Comparison of ENCODE assay signal across 8 mouse cellular contexts in genomic region chr17:33991788-33992664, GRCm38 (mm10). TPM values are rescaled to one million over a fixed set of nuclear protein-coding genes. Genes with fewer than 3 reads are reported as not detected.
DNase-seq lines count a peak whose midpoint lies in the region; ATAC-seq and TF ChIP-seq lines count a peak whose summit lies in the region.

No protein-coding gene starts in this region.

- no peaks in the 10 kb centered on the region for H3K27me3 ChIP-seq in hindbrain, postnatal 0 days (ENCODE audit: insufficient read depth, low read length)

- WGBS in hindbrain, postnatal 0 days: 32% methylated on average over 10 of the region's 10 CpGs

- H3K9ac ChIP-seq in hindbrain, postnatal 0 days (replicated peaks; ENCODE audit: low read length): no peak overlapping the region

- no peak overlapping the region for H3K4me3 ChIP-seq in hindbrain, postnatal 0 days (ENCODE audit: low read length)

- TF ChIP-seq CTCF in hindbrain, postnatal 0 days (IDR thresholded peaks at IDR 0.05; ENCODE audit: low read depth): peak; percentile 90

- H3K4me1 ChIP-seq in hindbrain, postnatal 0 days (ENCODE audit: insufficient read depth, low read length): no peaks in the 10 kb centered on the region

- H3K4me2 ChIP-seq in hindbrain, postnatal 0 days (ENCODE audit: low read depth, low read length): no peak overlapping the region

- no peaks in the 10 kb centered on the region for H3K36me3 ChIP-seq in hindbrain, postnatal 0 days (ENCODE audit: insufficient read depth, low read length)

- peak; percentile 62 for ATAC-seq in hindbrain, postnatal 0 days

- no peaks in the 10 kb centered on the region for H3K9me3 ChIP-seq in hindbrain, postnatal 0 days (ENCODE audit: low read length)

- intact Hi-C loops in gastrocnemius, postnatal 36 days (cut with DNase I): no loop called here

- peak; percentile 54 for DNase-seq in gastrocnemius, adult 18-20 months (ENCODE audit: low spot score)
- no peak for DNase-seq in gastrocnemius, postnatal 36 days
- DNase-seq in 3134 (ENCODE audit: extremely low read depth, insufficient read length, low spot score): peak; percentile 32
- peak; percentile 52 to 67 for DNase-seq in adrenal gland, adult 18-20 months (ENCODE audit: low spot score in 2 of 2)
- DNase-seq in embryo, embryonic 11 days: peak; percentile 88
- DNase-seq in hindbrain, postnatal 0 days (ENCODE audit: low spot score): peak; percentile 91
- DNase-seq in lung, postnatal 25 days (ENCODE audit: low spot score): peak; percentile 60
- peak; percentile 65 for DNase-seq in right cerebral cortex, postnatal 4 days

- no peak overlapping the region for H3K27ac ChIP-seq in hindbrain, postnatal 0 days

RNA-seq across cellular contexts. Expression of gene H2-K1, which starts 8.1 kb away (rescaled TPM):
- total RNA-seq in gastrocnemius, adult 18-20 months (2021): 10 to 100 TPM; 47.2 to 57.7 TPM
- total RNA-seq in gastrocnemius, postnatal 36 days (2021): 10 to 100 TPM; 25.6 to 32.9 TPM
- total RNA-seq in adrenal gland, adult 18-20 months (2021): 1,000 to 10,000 TPM in 1 of 2 experiments, 100 to 1,000 TPM in 1; 550 to 1,344 TPM
- 21.6 and 33.2 TPM in 2 replicates for total RNA-seq in hindbrain, postnatal 0 days (2014; rRNA removed)
- polyA plus RNA-seq in hindbrain, postnatal 0 days (2015; fragmentation: Nextera tagmentation; extraction: Ambion mirVana): 23.9 and 26.2 TPM in 2 replicates

RNA-seq across cellular contexts. Expression of gene Ring1, which starts 32.5 kb away (rescaled TPM):
- 10 to 100 TPM; 12.5 to 13.5 TPM for total RNA-seq in gastrocnemius, adult 18-20 months (2021)
- 10 to 100 TPM; 11.7 to 12.4 TPM for total RNA-seq in gastrocnemius, postnatal 36 days (2021)
- 10 to 100 TPM; 43.9 to 45.5 TPM for total RNA-seq in adrenal gland, adult 18-20 months (2021)
- total RNA-seq in hindbrain, postnatal 0 days (2014; rRNA removed): 19.1 and 22.1 TPM in 2 replicates
- 19.2 and 20.0 TPM in 2 replicates for polyA plus RNA-seq in hindbrain, postnatal 0 days (2015; fragmentation: Nextera tagmentation; extraction: Ambion mirVana)

RNA-seq across cellular contexts. Expression of gene H2-Ke6, which starts 35.8 kb away (rescaled TPM):
- total RNA-seq in gastrocnemius, adult 18-20 months (2021): 10 to 100 TPM; 80.3 to 82.1 TPM
- total RNA-seq in gastrocnemius, postnatal 36 days (2021): 10 to 100 TPM; 55.5 to 64.2 TPM
- total RNA-seq in adrenal gland, adult 18-20 months (2021): 100 to 1,000 TPM; 246 to 274 TPM
- 78.3 and 87.4 TPM in 2 replicates for total RNA-seq in hindbrain, postnatal 0 days (2014; rRNA removed)
- 74.9 and 78.9 TPM in 2 replicates for polyA plus RNA-seq in hindbrain, postnatal 0 days (2015; fragmentation: Nextera tagmentation; extraction: Ambion mirVana)

RNA-seq across cellular contexts. Expression of gene Rps18, which starts 36.2 kb away (rescaled TPM):
- 100 to 1,000 TPM; 367 to 381 TPM for total RNA-seq in gastrocnemius, adult 18-20 months (2021)
- 100 to 1,000 TPM; 282 to 369 TPM for total RNA-seq in gastrocnemius, postnatal 36 days (2021)
- 100 to 1,000 TPM; 672 to 676 TPM for total RNA-seq in adrenal gland, adult 18-20 months (2021)
- 1,180 and 1,309 TPM in 2 replicates for total RNA-seq in hindbrain, postnatal 0 days (2014; rRNA removed)
- polyA plus RNA-seq in hindbrain, postnatal 0 days (2015; fragmentation: Nextera tagmentation; extraction: Ambion mirVana): 904 and 918 TPM in 2 replicates

RNA-seq across cellular contexts. Expression of gene Vps52, which starts 36.4 kb away (rescaled TPM):
- total RNA-seq in gastrocnemius, adult 18-20 months (2021): 10 to 100 TPM; 29.6 to 33.5 TPM
- 10 to 100 TPM; 30.5 to 30.6 TPM for total RNA-seq in gastrocnemius, postnatal 36 days (2021)
- 10 to 100 TPM; 51.1 to 53.5 TPM for total RNA-seq in adrenal gland, adult 18-20 months (2021)
- 55.6 and 57.4 TPM in 2 replicates for total RNA-seq in hindbrain, postnatal 0 days (2014; rRNA removed)
- 62.1 and 63.2 TPM in 2 replicates for polyA plus RNA-seq in hindbrain, postnatal 0 days (2015; fragmentation: Nextera tagmentation; extraction: Ambion mirVana)

Comparison
In these comparisons a context has a peak if more than half of its experiments do, and no peak if none do; other contexts are left out.
1. DNase-seq: peak in gastrocnemius, adult 18-20 months (single experiment), 3134 (single experiment), adrenal gland, adult 18-20 months (2 of 2), embryo, embryonic 11 days (single experiment), hindbrain, postnatal 0 days (single experiment), lung, postnatal 25 days (single experiment) and right cerebral cortex, postnatal 4 days (single experiment); none in gastrocnemius, postnatal 36 days (0 of 2).
2. RNA of gene H2-K1, which starts 8.1 kb away (total RNA-seq): 550 to 1,344 TPM in adrenal gland, adult 18-20 months; 47.2 to 57.7 TPM in gastrocnemius, adult 18-20 months, 25.6 to 32.9 TPM in gastrocnemius, postnatal 36 days and 21.6 to 33.2 TPM in hindbrain, postnatal 0 days; every median in the first group is over 4 times any median in the second.